Mouse (Mus musculus): ENCODE results near the gene Ugt2b35. TPM values are rescaled to one million over a fixed set of nuclear protein-coding genes. Genes with fewer than 3 reads are reported as not detected.
"Not testable (repeated sequence)": the region's sequence is repeated elsewhere in the genome, so short reads cannot be mapped to it uniquely, and the experiment has no call there.

Gene Ugt2b35
- 0.61 and 0.85 TPM in 2 replicates for polyA plus RNA-seq (2015; fragmentation: Nextera tagmentation; extraction: Ambion mirVana)

DNA sequence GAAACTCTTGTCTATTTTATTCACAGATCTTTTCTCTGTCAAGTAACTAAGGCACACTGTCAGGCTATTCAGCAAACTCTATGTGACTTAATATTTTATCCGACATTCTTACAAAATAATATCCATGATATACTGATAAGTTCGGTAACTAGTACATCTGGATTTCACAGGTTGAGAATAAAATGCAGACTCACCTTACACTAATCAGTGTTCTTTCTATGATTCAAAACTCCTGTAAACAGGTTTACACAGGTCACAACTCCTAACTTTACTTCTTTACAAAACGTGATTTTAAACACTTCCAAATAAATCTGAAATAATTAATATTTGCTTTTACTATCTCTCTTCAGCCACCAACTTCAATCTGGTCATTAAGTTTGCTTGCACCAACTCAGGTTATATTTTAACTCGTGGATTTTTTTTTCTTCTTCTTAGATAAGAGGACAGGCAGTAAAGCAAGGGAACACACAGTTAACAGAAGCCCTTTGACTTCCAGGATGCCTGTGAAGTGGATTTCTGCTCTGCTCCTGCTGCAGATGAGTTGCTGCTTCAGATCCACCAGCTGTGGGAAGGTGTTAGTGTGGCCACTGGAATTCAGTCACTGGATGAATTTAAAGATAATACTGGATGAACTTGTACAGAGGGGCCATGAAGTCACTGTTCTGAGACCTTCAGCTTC is at the start of gene Ugt2b35:
TSS of gene Ugt2b35 (plus strand) at position 466 of the 679 bp plus-strand sequence.
- Histone ChIP-seq H3K4me1 (replicated peaks) (no peaks in the 10 kb centered on the region), H3K4me3 (replicated peaks) (no peak within 1 kb of the TSS), H3K27me3 (no peaks in the 10 kb centered on the region), H3K4me2 (no peak within 1 kb of the TSS), H3K9me3 (replicated peaks) (no peaks in the 10 kb centered on the region), H3K36me3 (no peaks in the 10 kb centered on the region), H3K9ac (no peak within 1 kb of the TSS), H3K27ac (no peak within 1 kb of the TSS; the same call in 1 of the 2 replicates)
- WGBS (ENCODE audit: insufficient replicate concordance): 43% methylated on average over 4 of the region's 4 CpGs
- no peak for ATAC-seq (ENCODE audit: low read depth)
- DNase-seq: no peak

DNA sequence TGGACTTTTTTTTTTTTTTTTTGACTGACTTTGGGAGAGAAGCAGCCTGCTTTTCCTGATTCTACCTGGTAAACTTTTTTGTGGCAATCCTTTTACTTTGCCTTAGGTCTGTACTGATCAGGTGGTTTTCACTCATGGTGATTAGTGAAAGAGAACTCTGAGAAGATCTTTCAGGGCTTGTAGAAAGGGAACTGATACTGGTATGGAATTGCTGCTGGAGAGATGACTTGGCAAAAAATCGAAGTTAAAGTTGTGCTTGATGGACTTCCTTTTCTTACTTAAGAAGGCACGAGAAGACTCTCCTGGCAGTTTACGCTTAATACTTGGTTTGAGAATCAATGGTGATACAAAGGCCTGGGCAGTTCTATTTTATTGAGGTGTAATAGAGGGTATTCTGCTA is 40.2 kb upstream of the Ugt2b35 start:
- no peak overlapping the region for H3K27ac ChIP-seq
- H3K4me3 ChIP-seq (replicated peaks): no peak overlapping the region
- no peak overlapping the region for H3K9ac ChIP-seq
- H3K4me1 ChIP-seq (replicated peaks): no peaks in the 10 kb centered on the region
- no peaks in the 10 kb centered on the region for H3K36me3 ChIP-seq
- 50% methylated on average over 3 of the region's 3 CpGs for whole genome bisulfite sequencing (ENCODE audit: insufficient replicate concordance)
- DNase-seq (no peak), ATAC-seq (ENCODE audit: low read depth) (no peak)
- no peaks in the 10 kb centered on the region for H3K27me3 ChIP-seq
- no peak overlapping the region for H3K4me2 ChIP-seq
- H3K9me3 ChIP-seq (replicated peaks): no peaks in the 10 kb centered on the region

DNA sequence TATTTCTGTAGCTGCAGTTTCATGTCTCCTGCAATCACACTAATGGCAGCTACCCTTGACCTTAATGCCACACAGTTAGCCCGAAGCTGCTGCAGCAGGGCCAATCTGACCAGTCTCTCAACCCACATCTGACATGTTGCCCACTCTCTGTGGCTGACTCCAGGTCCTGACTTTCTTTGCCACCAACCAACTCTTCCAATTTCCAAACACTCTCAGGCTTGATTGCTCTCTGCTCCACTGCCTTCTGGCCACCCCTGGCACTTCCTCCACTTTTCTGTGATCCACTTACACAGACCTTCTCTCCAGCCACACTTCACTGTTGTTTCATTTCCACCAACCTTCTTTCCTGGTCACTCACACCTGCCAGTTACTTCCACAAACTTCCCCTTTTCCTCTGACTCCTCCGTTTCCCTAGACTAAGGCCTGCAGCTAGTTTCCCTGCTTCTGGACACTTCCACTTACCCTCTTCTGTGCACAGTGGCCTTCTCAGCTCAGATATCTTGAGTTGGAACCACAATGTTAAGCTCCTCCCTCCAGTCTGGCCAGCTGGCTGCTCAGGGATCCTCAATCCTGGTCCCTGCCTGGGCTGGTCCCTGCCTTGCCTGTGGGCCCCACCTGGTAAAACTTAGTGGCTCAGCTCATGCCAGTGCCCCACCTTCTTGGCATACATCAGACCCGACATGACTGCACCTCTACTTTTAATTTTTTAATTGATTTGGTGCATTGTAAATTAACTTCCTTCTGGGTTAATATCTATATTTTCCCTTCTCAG is 38.9 kb upstream of the Ugt2b35 start:
- Histone ChIP-seq H3K27ac (no peak overlapping the region), H3K9me3 (replicated peaks) (no peaks in the 10 kb centered on the region), H3K4me2 (no peak overlapping the region), H3K36me3 (no peaks in the 10 kb centered on the region), H3K4me3 (replicated peaks) (no peak overlapping the region), H3K27me3 (no peaks in the 10 kb centered on the region), H3K4me1 (replicated peaks) (no peaks in the 10 kb centered on the region), H3K9ac (no peak overlapping the region)
- WGBS (ENCODE audit: insufficient replicate concordance): 37% methylated on average over 3 of the region's 3 CpGs
- no peak for ATAC-seq (ENCODE audit: low read depth)
- DNase-seq: no peak

DNA sequence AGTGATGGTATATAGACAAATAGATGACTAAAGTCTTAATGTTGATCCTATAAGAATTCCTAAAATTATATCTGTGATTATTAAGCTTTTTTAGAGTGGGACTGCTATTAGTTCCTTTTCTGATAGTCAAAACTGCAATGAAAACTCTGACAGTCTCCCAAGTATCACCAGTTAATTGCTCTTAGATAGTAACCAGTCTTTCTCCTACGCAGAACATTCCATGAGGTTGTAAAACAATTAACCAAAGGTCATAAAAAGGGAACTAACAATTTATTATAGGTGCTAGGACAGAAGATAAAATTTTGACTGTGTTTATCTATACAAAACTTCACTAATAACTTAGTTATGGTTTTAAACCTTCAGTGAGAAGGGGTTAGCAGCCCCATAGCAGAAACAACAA is 37.8 kb upstream of the Ugt2b35 start:
- not testable (repeated sequence) for H3K9me3 ChIP-seq (replicated peaks); H3K4me3 ChIP-seq (replicated peaks); DNase-seq; H3K4me1 ChIP-seq (replicated peaks); H3K36me3 ChIP-seq; ATAC-seq (ENCODE audit: low read depth); H3K9ac ChIP-seq; H3K27ac ChIP-seq; H3K4me2 ChIP-seq; H3K27me3 ChIP-seq
- WGBS (ENCODE audit: insufficient replicate concordance): 39% methylated on average over 1 of the region's 1 CpGs

DNA sequence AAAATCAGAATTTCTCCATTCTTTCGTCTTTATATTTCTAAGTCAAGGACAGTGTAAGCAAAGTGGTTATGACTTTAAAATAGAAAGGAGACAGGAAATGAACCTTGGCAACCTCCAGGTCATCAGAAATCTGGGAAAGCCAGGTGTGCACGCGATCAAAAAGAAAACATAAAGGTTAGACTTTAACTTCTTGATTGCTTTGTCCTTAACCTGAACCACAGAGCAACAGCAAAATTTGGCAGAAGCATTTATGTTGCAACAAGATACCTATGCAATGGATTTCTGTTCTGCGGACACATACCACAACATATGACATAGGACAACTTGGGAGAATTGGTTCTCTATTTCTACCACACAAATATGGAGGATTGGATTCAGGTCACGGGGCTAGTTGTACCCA is 33.4 kb upstream of the Ugt2b35 start:
- H3K4me1 ChIP-seq (replicated peaks); H3K36me3 ChIP-seq; H3K27ac ChIP-seq; H3K9ac ChIP-seq; DNase-seq; H3K4me3 ChIP-seq (replicated peaks); H3K27me3 ChIP-seq; ATAC-seq (ENCODE audit: low read depth); H3K4me2 ChIP-seq; H3K9me3 ChIP-seq (replicated peaks): not testable (repeated sequence)
- 60% methylated on average over 5 of the region's 5 CpGs for WGBS (ENCODE audit: insufficient replicate concordance)

DNA sequence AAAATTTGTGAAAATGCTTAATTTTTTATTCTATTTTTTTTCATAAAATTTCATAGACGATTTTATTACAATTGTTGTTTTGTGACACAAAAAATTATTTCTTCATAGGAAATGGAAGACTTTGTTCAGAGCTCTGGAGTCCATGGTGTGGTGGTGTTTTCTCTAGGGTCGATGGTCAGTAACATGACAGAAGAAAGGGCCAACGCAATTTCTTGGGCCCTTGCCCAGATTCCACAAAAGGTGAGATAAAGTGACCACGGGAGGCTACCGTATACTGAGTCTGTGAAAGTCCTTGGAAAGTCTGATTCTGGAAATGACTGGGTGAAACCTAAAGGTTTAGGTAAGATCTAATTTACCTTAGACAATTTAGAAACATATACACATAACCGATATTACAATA is 4.1 kb downstream of the Ugt2b35 start:
- H3K9ac ChIP-seq: no peak overlapping the region
- no peaks in the 10 kb centered on the region for H3K9me3 ChIP-seq (replicated peaks)
- WGBS (ENCODE audit: insufficient replicate concordance): 61% methylated on average over 6 of the region's 6 CpGs
- H3K4me2 ChIP-seq: no peak overlapping the region
- H3K4me3 ChIP-seq (replicated peaks): no peak overlapping the region
- no peaks in the 10 kb centered on the region for H3K27me3 ChIP-seq
- DNase-seq (no peak), ATAC-seq (ENCODE audit: low read depth) (no peak)
- no peak overlapping the region for H3K27ac ChIP-seq
- no peaks in the 10 kb centered on the region for H3K4me1 ChIP-seq (replicated peaks)
- H3K36me3 ChIP-seq: no peaks in the 10 kb centered on the region

DNA sequence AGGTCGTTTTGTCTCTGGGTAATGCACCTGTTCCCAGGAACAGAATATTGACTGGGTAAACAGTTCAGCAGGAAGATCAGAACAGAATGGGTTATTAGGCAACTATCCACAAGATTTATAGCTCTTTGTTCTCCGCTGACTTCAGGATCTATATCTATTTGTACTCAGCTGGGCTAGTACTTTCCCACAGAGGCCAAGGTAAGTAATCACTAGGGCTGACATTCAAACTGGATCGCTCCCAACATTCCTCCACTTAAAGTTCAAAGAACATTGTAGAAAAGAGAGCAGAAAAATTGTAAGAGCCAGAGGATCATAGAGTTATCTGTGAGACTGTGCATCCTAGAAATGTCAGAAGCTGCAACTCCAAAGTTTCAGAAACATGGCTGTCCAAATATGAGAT is 14.8 kb downstream of the Ugt2b35 start:
- no peak overlapping the region for H3K9ac ChIP-seq
- H3K36me3 ChIP-seq: no peaks in the 10 kb centered on the region
- no peak overlapping the region for H3K4me2 ChIP-seq
- no peaks in the 10 kb centered on the region for H3K4me1 ChIP-seq (replicated peaks)
- H3K4me3 ChIP-seq (replicated peaks): no peak overlapping the region
- ATAC-seq (ENCODE audit: low read depth): no peak
- H3K27ac ChIP-seq: no peak overlapping the region
- no peaks in the 10 kb centered on the region for H3K9me3 ChIP-seq (replicated peaks)
- WGBS (ENCODE audit: insufficient replicate concordance): 43% methylated on average over 3 of the region's 3 CpGs
- DNase-seq: no peak
- no peaks in the 10 kb centered on the region for H3K27me3 ChIP-seq

DNA sequence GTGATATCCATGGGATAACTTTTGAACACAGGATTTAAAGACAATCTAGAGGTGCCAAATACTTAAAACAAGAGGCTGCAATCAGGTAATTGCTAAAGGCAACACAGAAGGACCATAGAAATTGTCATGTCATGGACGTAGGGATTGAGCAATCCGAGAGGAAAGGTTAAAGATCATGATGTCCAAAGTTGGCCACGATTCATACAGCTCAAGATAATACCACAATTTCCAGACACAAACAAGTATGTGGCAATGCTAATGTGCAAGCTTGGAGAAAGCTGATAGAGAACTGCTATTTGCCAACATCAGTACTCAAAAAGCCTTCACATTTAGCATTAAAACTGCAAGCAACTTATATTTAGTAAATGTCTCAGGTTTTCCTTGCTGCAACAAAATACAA is 26.7 kb downstream of the Ugt2b35 start:
- no peaks in the 10 kb centered on the region for H3K27me3 ChIP-seq
- H3K9me3 ChIP-seq (replicated peaks): no peaks in the 10 kb centered on the region
- no peak overlapping the region for H3K4me3 ChIP-seq (replicated peaks)
- H3K27ac ChIP-seq: no peak overlapping the region
- DNase-seq: no peak
- no peaks in the 10 kb centered on the region for H3K4me1 ChIP-seq (replicated peaks)
- WGBS (ENCODE audit: insufficient replicate concordance): 58% methylated on average over 3 of the region's 3 CpGs
- H3K36me3 ChIP-seq: no peaks in the 10 kb centered on the region
- H3K9ac ChIP-seq: no peak overlapping the region
- no peak for ATAC-seq (ENCODE audit: low read depth)
- no peak overlapping the region for H3K4me2 ChIP-seq

DNA sequence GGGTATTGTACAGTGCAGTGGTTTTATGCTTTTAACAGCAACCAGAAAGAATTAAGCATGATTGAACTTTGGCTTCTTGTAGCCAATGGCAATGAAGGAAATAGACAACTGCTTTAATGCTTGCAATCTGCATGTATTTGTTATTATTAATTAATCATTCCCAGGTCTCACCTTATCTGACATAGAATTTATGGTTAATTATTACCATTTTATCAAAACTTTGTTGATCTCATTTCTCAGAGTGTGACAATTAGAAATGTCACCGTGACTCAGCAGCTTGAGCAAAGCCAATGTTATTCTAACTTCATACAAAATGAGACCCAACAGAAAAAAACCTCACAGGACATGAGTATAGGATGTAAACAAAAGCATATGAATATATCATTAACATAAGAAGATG is 30.0 kb downstream of the Ugt2b35 start:
- Histone ChIP-seq H3K4me2 (no peak overlapping the region), H3K4me3 (replicated peaks) (no peak overlapping the region), H3K9ac (no peak overlapping the region), H3K27ac (no peak overlapping the region), H3K4me1 (replicated peaks) (no peaks in the 10 kb centered on the region), H3K27me3 (no peaks in the 10 kb centered on the region), H3K36me3 (no peaks in the 10 kb centered on the region), H3K9me3 (replicated peaks) (no peaks in the 10 kb centered on the region)
- WGBS (ENCODE audit: insufficient replicate concordance): 69% methylated on average over 1 of the region's 1 CpGs
- ATAC-seq (ENCODE audit: low read depth) (no peak), DNase-seq (no peak)

Other genes with a start within 250 kb of the Ugt2b35 start
- 15.3 and 17.7 TPM in 2 replicates for gene Ythdc1, start 196.6 kb upstream of the Ugt2b35 start, polyA plus RNA-seq (2015; fragmentation: Nextera tagmentation; extraction: Ambion mirVana)
- 35.8 and 46.9 TPM in 2 replicates for gene Ugt2b34, start 93.9 kb upstream of the Ugt2b35 start, polyA plus RNA-seq (2015; fragmentation: Nextera tagmentation; extraction: Ambion mirVana)
- 0.12 and 0.32 TPM in 2 replicates for gene Ugt2b1, start 74.3 kb upstream of the Ugt2b35 start, polyA plus RNA-seq (2015; fragmentation: Nextera tagmentation; extraction: Ambion mirVana)
- 6.7 and 8.8 TPM in 2 replicates for gene Ugt2b36, start 91.7 kb downstream of the Ugt2b35 start, polyA plus RNA-seq (2015; fragmentation: Nextera tagmentation; extraction: Ambion mirVana)
- gene Ugt2b5, start 139.5 kb downstream of the Ugt2b35 start, polyA plus RNA-seq (2015; fragmentation: Nextera tagmentation; extraction: Ambion mirVana): 7.5 and 8.7 TPM in 2 replicates